Mouse (Mus musculus) stomach, embryonic 15.5 days (tissue): ENCODE measurements around the gene Pde4a. TPM values are rescaled to one million over a fixed set of nuclear protein-coding genes. Genes with fewer than 3 reads are reported as not detected.
"Not testable (repeated sequence)": the region's sequence is repeated elsewhere in the genome, so short reads cannot be mapped to it uniquely, and the experiment has no call there.

Experiments used
- ATAC-seq: fragments of 200-750 bp; cut with Nextera tagmentation; 2 replicates; pipeline ENCODE4 v1.8.0; 2017; ENCODE audit warnings: low read depth, moderate number of reproducible peaks, moderate TSS enrichment; ENCODE audit not compliant: insufficient read depth, low FRiP score
- H3K27ac ChIP-seq: fragments of 300-500 bp; sonication (generic); 2 replicates; pipeline ENCODE4 v1.5.1; 2015; ENCODE audit warnings: mild to moderate bottlenecking, inconsistent platforms
- H3K27me3 ChIP-seq: fragments of 300-500 bp; sonication (generic); replicated peaks from 2 replicates; pipeline ENCODE4 v1.6.1; 2015; ENCODE audit warnings: inconsistent platforms
- H3K36me3 ChIP-seq: fragments of 300-500 bp; sonication (generic); 2 replicates; pipeline ENCODE4 v1.6.1; 2015; ENCODE audit warnings: inconsistent platforms
- H3K4me1 ChIP-seq: fragments of 300-500 bp; sonication (generic); 2 replicates; pipeline ENCODE4 v1.6.1; 2015; ENCODE audit warnings: inconsistent platforms
- H3K4me2 ChIP-seq: fragments of 300-500 bp; sonication (generic); 2 replicates; pipeline ENCODE4 v1.6.1; 2015; ENCODE audit warnings: mild to moderate bottlenecking, inconsistent platforms
- H3K4me3 ChIP-seq: fragments of 300-500 bp; sonication (generic); replicated peaks from 2 replicates; pipeline ENCODE4 v1.5.1; 2015; ENCODE audit warnings: inconsistent platforms
- H3K9ac ChIP-seq: fragments of 300-500 bp; sonication (generic); 2 replicates; pipeline ENCODE4 v1.6.1; 2015; ENCODE audit warnings: inconsistent platforms
- H3K9me3 ChIP-seq: fragments of 300-500 bp; sonication (generic); 2 replicates; pipeline ENCODE4 v1.6.1; 2016; ENCODE audit warnings: inconsistent platforms
- WGBS: fragments of 180-500 bp; shearing (Covaris S2); methylation state at CpG from one replicate; pipeline ENCODE4 v1.1.7; 2015; 5-methylcytosine and 5-hydroxymethylcytosine counted together
- polyA plus RNA-seq: library from polyadenylated mRNA; unstranded; fragments of >200 nt; fragmentation: Nextera tagmentation; extraction: Ambion mirVana; gene quantifications from 2 replicates; pipeline ENCODE4 v1.2.1, GENCODE M21; 2015

Pde4a gene
- polyA plus RNA-seq, 1 experiment from 2014 or later: 5.9 TPM

DNA sequence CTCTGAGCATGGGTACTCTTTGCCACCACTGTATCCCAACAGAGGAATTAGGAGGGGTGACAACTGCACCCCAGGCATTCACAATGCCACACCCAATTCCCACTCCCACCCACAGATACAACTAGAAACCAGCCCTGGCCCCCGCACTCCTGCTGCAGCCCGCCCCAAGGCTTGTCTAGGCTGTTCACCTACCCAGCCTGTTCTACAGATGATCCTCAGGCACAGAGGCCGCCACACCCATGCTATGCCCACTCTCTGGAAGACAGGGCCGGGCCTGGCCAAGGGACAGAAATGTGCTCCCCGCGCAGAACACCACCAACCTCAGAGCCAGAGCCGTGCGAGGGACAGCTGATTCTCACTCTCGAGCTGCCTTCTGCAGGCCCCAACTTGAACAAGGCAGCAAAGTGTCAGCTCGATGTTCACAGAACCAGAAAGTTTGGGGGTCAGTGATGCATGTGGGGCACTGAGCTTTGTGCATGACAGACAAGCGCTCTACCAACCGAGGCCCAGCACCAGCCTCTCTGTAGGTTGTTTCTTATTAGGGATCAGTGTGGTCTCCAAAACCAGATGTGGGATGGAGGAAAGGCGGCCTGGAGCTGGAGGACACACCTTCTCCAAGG, 85.7 kb downstream of the Pde4a start:
- 0 out of 2 replicates have a peak, but pooled peaks have one; percentile 12 for ATAC-seq
- Histone ChIP-seq H3K27ac (peak overlapping the region; percentile 71; the same call in 1 of the 2 replicates), H3K4me2 (no peak overlapping the region), H3K36me3 (no peaks in the 10 kb centered on the region), H3K9me3 (no peaks in the 10 kb centered on the region), H3K27me3 (peaks cover 58% of the 10 kb centered on the region), H3K9ac (no peak overlapping the region), H3K4me1 (peaks cover 4% of the 10 kb centered on the region; the same call in 1 of the 2 replicates), H3K4me3 (no peak overlapping the region)
- 53% methylated on average over 13 of the region's 13 CpGs for WGBS

DNA sequence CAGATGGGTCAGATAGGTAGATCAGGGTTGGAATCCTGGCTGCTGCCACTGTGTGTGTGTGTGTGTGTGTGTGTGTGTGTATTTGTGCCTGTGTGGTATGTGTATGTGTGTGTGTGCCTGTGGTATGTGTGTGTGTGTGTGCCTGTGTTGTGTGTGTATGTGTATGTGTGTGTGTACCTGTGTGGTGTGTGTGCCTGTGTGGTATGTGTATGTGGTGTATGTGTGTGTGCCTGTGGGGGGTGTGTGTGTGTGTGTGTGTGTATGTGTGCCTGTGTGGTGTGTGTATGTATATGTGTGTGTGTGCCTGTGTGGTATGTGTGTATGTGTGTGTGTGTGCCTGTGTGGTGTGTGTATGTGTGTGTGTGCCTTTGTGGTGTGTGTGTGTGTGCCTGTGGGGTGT, 89.2 kb downstream of the Pde4a start:
- H3K9ac ChIP-seq: no peak overlapping the region
- no peak overlapping the region for H3K4me2 ChIP-seq
- H3K4me1 ChIP-seq: no peaks in the 10 kb centered on the region
- H3K9me3 ChIP-seq: no peaks in the 10 kb centered on the region
- peaks cover 27% of the 10 kb centered on the region; the same call in 1 of the 2 replicates for H3K27me3 ChIP-seq
- H3K4me3 ChIP-seq: no peak overlapping the region
- no peaks in the 10 kb centered on the region for H3K36me3 ChIP-seq
- ATAC-seq: no peak
- no peak overlapping the region for H3K27ac ChIP-seq

DNA sequence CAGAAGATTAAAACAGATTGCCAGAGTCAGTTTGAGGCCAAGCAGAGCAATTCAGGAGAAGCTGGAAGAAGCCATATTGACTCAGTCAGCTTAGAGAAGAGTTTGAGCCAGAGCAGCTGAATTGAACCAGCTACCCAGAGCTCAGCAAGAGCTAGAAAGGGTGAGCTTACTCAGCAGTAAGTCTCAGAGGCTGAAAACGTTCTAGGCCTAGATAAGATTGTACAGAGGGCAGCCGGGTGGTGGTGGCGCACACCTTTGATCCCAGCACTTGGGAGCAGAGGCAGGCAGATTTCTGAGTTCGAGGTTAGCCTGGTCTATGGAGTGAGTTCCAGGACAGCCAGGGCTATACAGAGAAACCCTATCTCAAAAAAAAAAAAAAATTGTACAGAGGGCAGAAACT, 90.8 kb downstream of the Pde4a start:
- H3K4me2 ChIP-seq, ATAC-seq, H3K4me1 ChIP-seq, H3K27ac ChIP-seq, H3K9me3 ChIP-seq, H3K4me3 ChIP-seq, H3K9ac ChIP-seq, H3K36me3 ChIP-seq: not testable (repeated sequence)
- 0 out of 2 replicates have a peak, but pooled peaks cover 10% of the 10 kb centered on the region for H3K27me3 ChIP-seq
- 75% methylated on average over 4 of the region's 4 CpGs for WGBS

DNA sequence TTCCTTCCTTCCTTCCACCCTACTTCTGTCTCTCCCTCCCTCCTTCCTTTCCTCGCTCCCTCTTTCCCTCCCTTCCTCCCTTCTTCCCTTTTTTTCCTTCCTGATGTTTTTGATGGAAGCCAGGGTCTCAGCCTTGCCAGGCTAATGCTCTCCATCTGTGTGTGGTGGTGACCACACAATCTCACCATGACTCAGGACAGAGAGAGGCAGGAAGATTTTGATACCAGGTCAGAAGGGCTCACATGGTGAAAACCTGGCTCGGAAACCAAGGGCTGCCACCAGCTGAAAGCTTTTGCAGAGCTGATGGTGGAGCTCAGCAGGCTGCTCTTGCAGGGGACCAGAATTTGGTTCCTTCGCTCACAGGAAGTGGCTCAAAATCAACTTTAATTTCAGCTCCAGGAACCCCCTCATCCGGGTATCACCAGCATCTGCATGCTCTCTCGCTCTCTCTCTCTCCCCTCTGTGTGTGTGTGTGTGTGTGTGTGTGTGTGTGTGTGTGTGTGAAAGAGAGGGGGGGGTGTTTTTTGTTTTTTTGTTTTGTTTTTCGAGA, 95.1 kb downstream of the Pde4a start:
- Histone ChIP-seq H3K27ac (no peak overlapping the region), H3K9me3 (no peaks in the 10 kb centered on the region), H3K27me3 (no peaks in the 10 kb centered on the region), H3K4me3 (no peak overlapping the region), H3K9ac (no peak overlapping the region), H3K4me2 (no peak overlapping the region), H3K36me3 (no peaks in the 10 kb centered on the region), H3K4me1 (peaks cover 6% of the 10 kb centered on the region)
- ATAC-seq: no peak
- WGBS: 76% methylated on average over 6 of the region's 6 CpGs

DNA sequence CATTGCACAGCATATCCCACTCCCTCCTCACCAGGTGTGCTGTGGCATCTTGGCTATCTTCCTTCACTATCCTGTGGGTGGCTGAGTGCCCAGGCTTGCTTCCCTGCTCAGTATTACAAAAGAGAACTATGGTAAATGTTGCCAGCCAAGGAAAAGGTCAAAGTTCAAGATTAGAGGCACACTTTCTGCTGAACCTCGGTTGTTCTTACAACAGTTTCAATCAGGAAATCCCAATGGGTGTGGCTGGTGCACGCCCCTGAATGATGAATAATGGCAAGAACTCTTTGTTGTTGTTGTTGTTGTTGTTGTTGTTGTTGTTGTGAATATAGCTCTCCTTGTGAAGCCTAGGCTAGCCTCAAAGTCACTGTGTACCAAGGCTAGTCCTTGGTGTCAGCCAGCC, 96.3 kb downstream of the Pde4a start:
- no peak for ATAC-seq
- Histone ChIP-seq H3K4me2 (no peak overlapping the region), H3K27ac (no peak overlapping the region)

More for the DNA sequence above, 96.3 kb downstream of the Pde4a start:
- Histone ChIP-seq H3K9me3 (no peaks in the 10 kb centered on the region), H3K4me3 (no peak overlapping the region), H3K36me3 (peaks cover 1% of the 10 kb centered on the region; the same call in 1 of the 2 replicates), H3K4me1 (peaks cover 18% of the 10 kb centered on the region), H3K9ac (no peak overlapping the region), H3K27me3 (no peaks in the 10 kb centered on the region)
- WGBS: 41% methylated on average over 2 of the region's 2 CpGs

Other genes with a start within 250 kb of the Pde4a start
- gene Dnmt1, start 205.8 kb upstream of the Pde4a start, polyA plus RNA-seq: 74.7 and 76.0 TPM in 2 replicates
- gene S1pr2, start 188.9 kb upstream of the Pde4a start, polyA plus RNA-seq: 39.4 and 40.1 TPM in 2 replicates
- gene Mrpl4, start 163.0 kb upstream of the Pde4a start, polyA plus RNA-seq: 129 and 133 TPM in 2 replicates
- gene Icam1, start 149.7 kb upstream of the Pde4a start, polyA plus RNA-seq: 10.9 and 11.3 TPM in 2 replicates
- 6.6 and 16.2 TPM in 2 replicates for gene Icam4, start 136.3 kb upstream of the Pde4a start, polyA plus RNA-seq
- 0.05 and 0.21 TPM in 2 replicates for gene Icam5, start 133.6 kb upstream of the Pde4a start, polyA plus RNA-seq
- gene Zglp1, start 98.6 kb upstream of the Pde4a start, polyA plus RNA-seq: 0.73 TPM in 1 of 2 replicates, not detected in the other
- 0.58 and 0.82 TPM in 2 replicates for gene Gm49373, start 92.6 kb upstream of the Pde4a start, polyA plus RNA-seq
- 57.6 and 58.0 TPM in 2 replicates for gene Fdx1l, start 92.1 kb upstream of the Pde4a start, polyA plus RNA-seq
- gene Gm38431, start 73.7 kb upstream of the Pde4a start, polyA plus RNA-seq: 1.6 and 1.7 TPM in 2 replicates
- 48.3 and 60.9 TPM in 2 replicates for gene Raver1, start 73.7 kb upstream of the Pde4a start, polyA plus RNA-seq
- gene Tyk2, start 34.5 kb upstream of the Pde4a start, polyA plus RNA-seq: 13.6 and 15.8 TPM in 2 replicates
- 284 and 293 TPM in 2 replicates for gene Cdc37, start 15.7 kb upstream of the Pde4a start, polyA plus RNA-seq
- 61.1 and 61.6 TPM in 2 replicates for gene Keap1, start 73.6 kb downstream of the Pde4a start, polyA plus RNA-seq
- 0.93 and 1.6 TPM in 2 replicates for gene S1pr5, start 82.7 kb downstream of the Pde4a start, polyA plus RNA-seq
- 49.9 and 51.3 TPM in 2 replicates for gene Atg4d, start 99.6 kb downstream of the Pde4a start, polyA plus RNA-seq
- gene Kri1, start 122.3 kb downstream of the Pde4a start, polyA plus RNA-seq: 14.4 and 14.5 TPM in 2 replicates
- gene Cdkn2d, start 125.7 kb downstream of the Pde4a start, polyA plus RNA-seq: 44.4 and 50.0 TPM in 2 replicates
- 67.7 and 74.2 TPM in 2 replicates for gene Ap1m2, start 146.6 kb downstream of the Pde4a start, polyA plus RNA-seq
- gene Slc44a2, start 155.0 kb downstream of the Pde4a start, polyA plus RNA-seq: 89.1 and 95.7 TPM in 2 replicates
- 150 and 154 TPM in 2 replicates for gene Ilf3, start 202.2 kb downstream of the Pde4a start, polyA plus RNA-seq
- gene Qtrt1, start 246.1 kb downstream of the Pde4a start, polyA plus RNA-seq: 55.9 and 57.6 TPM in 2 replicates